Mouse (Mus musculus): ENCODE results near the gene Ankrd34a.

Gene Ankrd34a

DNA sequence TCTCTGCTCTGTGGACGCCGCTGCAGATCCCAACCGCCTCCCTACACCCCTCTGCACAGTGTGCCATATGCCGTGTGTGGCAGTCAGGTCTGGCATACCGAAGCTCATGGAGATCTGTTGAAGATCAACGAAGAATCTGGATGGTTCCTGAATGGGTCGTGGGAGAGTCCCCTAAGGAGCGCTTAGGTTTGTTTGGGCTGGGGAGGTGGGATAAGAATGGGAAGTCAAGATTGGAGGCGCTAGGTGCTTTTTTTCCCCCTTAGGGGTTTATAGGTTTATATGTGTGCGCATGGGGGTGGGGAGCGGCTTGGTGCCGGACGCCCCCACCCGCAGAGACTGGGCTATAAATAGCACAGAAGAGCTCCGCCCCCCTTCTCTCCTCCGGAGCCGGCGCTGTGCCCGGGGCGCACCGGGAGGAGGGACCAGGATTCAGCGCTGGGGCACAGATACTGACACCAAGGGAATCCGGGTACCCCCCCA, at the start of gene Ankrd34a:
Gene Ankrd34a (plus strand): TSS at position 409 of the 480 bp plus-strand sequence.
- DNase-seq: peak; percentile 67

DNA sequence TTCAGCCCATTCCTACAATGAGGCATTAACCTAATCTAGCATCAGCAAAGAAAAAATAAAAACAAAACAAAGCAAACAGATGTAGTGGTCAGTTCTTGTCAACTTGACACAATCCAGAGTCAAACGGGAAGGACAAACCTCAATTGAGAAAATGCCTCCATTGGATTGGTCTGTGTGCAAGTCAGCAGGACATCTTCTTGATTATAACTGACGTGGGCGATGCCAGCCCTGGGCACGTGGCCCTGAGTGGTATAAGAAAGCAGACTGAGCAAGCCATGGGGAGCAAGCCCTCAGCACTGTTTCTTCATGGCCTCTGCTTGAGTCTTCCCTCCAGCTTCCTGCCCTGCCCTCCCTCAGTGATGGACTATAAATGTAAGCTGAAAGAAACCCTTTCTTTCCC, 49.6 kb upstream of the Ankrd34a start:
- no peak for DNase-seq

DNA sequence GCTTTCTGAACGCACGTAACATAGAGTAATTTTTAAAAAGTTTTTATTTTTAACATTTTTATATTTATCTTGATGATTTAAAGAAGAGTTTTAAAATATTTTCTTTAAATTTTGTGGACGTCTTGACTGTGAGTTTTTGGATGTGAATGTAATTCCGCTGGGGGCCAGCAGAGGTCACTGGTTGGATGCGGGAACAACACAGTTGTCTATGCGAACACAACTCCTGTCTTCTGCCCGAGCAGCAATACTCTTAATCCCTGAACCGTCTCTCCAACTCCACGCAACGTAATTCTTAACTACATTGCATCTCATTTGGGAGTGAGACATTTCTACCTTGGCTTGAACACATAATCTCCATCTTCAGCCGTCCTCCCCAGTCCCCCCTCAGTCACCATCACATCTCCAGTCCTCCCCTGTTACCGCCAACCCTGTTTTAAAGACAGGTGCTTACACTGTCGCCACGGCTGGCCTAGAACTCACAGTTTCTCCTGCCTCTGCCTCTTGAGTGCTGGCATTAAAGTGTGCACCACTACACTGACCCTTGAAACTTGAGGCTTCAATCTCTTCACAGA, 49.0 kb upstream of the Ankrd34a start:
- peak; percentile 90 for DNase-seq

DNA sequence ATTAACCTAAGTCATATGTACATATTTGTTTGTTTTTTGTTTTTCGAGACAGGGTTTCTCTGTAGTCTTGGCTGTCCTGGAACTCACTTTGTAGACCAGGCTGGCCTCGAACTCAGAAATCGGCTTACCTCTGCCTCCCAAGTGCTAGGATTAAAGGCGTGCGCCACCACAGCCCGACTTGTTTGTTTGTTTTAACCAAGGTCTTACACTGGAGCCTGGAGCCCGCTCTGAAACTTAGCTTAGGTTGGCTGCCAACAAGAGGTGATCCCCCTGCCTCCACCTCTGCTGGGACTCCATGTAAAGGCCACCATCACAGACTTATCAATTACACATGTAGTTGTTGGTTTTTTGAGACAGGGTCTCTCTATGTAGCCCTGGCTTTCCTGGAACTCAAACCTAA, 47.6 kb upstream of the Ankrd34a start:
- no peak for DNase-seq

DNA sequence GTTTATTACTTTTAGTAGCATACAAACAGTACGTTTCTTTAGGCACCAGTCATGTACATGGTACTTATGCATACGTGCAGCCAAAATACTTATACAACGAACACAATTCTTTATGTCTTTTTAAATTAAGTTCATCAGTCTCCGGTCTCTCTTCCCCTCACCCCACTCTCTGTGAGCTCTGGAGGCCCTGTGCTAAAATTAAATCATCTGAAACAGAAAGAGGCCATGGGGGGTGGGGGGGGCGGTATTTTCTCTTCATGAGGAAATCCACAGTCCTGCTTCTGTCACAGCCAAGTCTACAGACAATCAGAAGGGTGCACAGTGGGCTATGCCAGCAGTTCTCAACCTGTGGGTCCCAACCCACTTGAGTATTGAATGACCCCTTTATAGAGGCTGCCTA, 47.1 kb upstream of the Ankrd34a start:
- DNase-seq: no peak

DNA sequence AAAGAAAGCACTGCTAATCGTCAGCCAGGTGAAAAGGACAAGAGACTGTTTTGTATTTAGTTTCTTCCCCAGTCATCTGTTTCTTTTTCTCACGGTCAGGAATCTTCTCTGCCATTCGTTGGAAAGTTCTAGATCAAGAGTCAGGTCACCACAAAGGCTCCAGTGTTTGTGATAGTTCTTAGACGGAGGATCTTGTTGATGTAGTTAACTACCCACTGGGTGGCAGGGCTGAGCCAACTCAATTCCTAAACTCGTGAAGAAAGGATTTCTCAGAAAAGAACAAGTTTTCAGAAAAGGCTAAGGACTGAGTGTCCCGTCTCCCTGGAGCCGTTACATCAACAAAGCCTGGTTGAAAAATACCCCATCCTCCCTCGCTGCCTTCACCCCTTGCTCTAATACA, 45.2 kb upstream of the Ankrd34a start:
- DNase-seq: peak; percentile 82

DNA sequence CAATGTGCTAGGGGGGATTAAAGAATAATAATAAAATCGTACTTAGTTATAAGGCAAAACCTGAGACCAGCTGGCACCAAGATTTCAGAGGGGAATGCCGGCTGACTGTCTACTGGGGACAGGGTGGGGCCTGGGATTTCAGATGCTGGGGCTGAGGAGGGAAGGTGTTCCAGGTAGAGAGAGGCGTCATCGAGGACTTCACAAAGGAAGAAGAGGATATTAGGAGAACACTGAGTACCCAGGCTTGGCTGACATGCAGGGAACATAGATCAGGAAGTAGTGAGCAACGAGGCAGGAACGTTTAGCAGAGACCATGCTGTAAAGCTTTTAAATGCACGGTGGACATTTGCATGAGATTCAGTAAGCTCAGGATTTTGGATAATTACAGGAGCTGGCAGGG, 44.5 kb upstream of the Ankrd34a start:
- DNase-seq: no peak

DNA sequence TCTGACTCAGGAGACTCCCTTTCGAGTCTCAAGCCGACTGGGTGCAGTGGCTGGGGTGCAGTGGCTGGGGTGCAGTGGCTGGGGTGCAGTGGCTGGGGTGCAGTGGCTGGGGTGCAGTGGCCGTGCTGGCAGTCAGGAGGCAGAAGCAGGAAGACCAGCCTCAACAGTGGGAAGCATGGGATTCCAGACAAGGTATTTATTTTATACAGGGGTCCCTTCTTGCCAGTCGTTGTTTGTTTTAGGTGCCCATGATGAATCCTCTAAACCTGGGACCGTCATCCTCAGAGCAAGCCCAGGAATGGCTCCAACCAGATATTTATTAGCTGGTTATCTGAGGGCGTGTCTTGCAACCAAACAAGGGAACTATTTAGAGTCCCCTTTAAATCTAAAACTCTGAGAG, 42.8 kb upstream of the Ankrd34a start:
- DNase-seq: no peak

DNA sequence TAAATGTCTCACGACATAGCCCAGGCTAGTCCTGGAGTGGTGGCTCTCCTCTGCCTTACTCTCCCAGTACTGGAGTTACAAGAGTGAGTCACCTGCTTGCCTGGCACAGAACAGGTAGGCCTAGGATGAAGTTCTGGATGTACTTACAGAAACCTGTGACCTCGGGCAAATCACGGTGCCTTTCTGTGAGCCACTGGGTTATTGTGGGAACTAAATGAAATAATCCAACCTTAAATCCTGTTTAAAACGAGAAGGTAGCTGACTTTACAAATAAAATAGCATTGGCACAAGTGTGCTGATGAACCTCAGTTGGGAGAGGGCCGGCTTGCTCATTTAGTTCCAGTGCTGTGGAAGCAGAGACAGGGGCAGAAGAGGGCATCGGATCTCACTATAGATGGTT, 42.2 kb upstream of the Ankrd34a start:
- DNase-seq: no peak

DNA sequence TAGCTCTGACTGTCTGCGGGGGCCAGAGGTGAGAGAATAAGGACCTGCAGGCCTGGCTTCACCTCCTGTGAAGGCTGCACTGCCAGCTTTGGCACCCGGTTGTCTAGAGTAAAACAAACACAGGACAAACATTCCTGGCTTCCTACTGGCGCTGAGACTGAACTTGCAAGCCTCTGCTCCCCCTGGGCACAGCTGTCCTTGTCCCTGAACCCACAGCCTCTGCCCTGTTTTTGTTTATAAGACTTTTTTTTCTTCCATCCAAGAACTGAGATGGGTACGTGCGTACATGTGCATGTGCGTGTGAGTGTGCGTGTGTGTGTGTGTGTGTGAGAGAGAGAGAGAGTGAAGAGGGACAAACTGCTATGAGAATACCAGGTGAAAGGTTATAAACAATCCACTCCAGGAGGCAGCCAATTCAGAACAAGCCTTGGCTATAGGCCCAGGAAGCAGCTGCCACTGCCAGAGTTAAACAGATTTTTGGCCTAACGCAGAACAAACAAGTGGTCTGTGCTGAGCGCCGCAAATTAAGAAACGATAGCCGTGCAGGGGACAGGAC, 41.3 kb upstream of the Ankrd34a start:
- peak; percentile 85 for DNase-seq

DNA sequence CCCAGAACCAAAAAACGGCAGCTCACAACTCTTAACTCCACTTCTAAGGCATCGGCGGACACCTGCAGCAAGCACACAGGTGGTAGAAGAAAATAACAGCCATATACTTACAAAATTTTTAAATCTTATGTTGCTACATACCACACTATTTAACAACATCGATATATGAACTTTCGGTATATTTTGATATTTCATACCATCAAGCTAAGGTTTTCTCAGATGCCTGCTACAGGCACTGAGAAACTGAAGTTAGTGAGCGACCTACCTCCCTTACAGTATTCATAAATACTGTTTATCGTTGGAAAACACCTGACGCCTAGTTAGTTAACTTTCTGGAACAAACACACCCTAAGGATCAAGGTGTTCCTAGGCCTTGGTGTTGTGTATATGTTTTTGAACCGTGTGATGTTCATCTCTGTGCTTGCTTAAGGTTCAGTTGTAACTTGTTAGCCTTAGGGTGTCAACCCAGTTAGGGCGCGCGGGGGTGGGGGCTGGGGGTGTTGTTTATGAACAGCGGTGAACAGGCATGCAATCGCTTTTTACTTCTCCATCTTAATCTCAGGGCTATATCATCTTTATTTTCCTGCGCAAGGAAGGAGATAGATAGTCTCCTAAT, 40.3 kb upstream of the Ankrd34a start:
- no peak for DNase-seq

DNA sequence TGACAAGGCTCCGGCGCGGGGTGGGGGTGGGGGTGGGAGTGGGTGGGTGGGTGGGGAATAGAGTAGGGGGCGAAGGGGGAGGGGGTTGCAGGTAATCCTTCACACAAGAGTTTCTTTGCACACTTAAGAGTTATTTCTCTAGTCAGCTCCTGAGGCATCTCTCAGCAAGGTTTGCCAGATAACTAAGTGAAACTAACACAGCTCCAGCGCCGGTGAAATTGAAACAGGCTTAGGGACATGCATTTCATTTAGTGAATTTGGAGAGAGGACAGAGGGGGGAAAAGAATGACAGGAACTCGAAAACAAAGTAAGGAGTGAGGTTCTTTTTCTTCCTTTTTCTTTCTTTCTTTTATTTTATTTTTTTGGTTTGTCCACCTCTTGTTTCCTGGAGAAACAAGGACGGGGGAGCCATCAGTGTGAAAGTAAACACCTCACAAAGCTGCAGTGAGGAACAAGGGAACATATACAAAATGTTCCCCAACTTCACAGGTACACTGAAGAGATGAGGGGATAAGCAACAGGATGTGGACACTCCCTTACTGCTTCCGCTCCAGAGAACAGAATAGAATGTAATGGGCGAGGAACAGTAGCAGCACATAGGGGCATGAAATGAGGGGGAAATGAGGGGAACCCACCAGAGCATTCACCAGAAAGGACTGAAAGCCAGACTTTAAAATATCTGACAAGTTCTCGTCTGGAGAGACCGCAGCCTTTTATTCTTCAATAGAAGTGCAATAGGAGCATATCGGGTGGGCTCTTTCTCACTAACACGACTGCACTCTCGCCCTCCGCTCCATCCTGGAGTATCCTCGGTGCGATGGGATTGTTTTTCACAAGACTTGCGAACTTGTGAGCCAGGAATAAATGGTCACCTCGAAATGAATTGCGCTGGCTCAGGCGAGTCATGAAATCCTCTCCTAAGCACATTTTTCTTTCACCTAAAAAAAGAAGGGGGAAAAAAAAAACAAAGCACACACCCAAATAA, 39.5 kb upstream of the Ankrd34a start:
- DNase-seq: peak; percentile 44

DNA sequence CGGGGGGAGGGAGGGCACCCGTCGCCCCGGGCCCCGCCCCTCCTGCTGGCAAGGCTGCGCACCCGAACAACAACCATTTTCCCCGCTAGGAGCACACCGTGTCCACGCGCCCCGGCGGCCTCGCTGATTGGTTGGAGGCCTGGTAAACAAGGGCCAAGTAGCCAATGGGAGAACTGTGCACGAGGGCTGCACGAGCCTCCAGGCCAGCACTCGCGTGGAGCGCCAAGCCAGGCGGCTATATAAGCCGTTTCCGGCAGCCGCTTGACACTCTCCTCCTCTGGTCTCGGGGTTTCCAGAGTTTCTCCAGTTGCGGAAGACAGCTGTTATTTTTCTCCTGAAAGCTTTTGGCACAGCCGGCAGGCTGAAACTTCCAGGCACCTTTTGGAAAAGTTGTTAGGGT, 38.7 kb upstream of the Ankrd34a start, which contains the start of gene Txnip:
Gene Txnip (plus strand): TSS at position 264 of the 400 bp plus-strand sequence.
- DNase-seq: peak; percentile 100

DNA sequence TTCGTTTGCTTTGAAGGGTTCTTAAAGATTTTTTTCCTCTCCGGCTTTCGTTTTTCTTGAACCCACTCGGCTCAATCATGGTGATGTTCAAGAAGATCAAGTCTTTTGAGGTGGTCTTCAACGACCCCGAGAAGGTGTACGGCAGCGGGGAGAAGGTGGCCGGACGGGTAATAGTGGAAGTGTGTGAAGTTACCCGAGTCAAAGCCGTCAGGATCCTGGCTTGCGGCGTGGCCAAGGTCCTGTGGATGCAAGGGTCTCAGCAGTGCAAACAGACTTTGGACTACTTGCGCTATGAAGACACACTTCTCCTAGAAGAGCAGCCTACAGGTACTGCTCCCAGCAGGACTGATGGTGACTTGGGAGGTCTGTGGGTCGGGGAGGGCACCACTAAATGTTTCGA, 38.3 kb upstream of the Ankrd34a start:
- DNase-seq: peak; percentile 64

DNA sequence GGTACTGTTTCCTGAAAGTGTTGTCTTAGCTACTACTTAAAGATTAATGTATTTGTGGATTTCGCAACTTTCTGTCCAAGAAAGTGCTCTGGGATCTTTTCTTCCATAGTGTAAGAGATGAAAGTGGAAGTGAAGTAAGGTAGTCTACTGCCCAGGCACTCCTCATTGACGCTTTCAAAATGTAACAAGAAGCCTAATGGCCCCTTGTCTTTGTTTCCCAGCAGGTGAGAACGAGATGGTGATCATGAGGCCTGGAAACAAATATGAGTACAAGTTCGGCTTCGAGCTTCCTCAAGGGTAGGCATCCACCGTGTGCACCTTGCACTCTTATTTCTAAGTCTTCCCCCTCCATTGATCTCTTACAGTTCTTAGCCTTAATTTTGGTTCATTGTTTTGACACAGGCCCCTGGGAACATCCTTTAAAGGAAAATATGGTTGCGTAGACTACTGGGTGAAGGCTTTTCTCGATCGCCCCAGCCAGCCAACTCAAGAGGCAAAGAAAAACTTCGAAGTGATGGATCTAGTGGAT, 37.7 kb upstream of the Ankrd34a start:
- peak; percentile 9 for DNase-seq

DNA sequence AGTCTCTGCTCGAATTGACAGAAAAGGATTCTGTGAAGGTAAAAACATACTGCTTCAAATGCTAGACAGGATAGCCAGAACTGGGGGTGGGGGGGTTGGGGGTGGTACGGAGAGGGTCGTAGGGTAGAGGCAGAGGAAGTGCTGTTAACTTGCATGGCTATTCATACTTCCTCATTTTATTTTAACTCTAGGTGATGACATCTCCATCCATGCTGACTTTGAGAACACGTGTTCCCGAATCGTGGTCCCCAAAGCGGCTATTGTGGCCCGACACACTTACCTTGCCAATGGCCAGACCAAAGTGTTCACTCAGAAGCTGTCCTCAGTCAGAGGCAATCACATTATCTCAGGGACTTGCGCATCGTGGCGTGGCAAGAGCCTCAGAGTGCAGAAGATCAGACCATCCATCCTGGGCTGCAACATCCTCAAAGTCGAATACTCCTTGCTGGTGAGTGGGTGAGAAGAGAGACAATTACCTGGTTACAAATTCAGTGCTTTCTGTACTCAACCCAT, 37.0 kb upstream of the Ankrd34a start:
- DNase-seq: peak; percentile 40

DNA sequence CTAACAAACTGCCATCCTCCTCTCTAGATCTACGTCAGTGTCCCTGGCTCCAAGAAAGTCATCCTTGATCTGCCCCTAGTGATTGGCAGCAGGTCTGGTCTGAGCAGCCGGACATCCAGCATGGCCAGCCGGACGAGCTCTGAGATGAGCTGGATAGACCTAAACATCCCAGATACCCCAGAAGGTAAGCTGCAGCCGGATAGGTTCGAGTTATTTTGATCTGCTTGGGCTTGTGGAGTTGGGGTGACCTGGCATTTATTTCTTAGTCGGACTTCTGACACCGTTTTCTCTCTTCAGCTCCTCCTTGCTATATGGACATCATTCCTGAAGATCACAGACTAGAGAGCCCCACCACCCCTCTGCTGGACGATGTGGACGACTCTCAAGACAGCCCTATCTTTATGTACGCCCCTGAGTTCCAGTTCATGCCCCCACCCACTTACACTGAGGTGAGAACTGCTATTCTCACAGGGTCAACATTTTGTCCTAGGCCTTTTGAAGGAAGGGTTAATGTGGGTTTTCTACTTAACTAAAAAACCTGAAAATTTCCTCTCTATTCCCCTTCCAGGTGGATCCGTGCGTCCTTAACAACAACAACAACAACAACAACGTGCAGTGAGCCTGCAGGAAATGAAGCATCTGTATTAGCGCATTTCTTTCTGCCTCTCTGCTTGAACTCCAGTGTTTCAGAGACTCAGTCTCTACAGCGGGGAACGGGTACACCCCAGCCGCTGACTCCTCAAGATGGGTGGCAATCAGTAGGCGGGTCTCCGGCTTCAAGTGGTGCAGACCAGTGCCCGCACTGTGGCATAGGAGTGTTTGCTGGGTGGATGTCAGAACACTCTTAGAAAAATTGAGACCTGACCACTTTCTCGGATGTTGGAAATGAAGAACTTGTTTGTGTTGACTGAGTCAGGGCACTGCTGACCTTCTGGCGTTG, 36.3 kb upstream of the Ankrd34a start:
- DNase-seq: peak; percentile 45

DNA sequence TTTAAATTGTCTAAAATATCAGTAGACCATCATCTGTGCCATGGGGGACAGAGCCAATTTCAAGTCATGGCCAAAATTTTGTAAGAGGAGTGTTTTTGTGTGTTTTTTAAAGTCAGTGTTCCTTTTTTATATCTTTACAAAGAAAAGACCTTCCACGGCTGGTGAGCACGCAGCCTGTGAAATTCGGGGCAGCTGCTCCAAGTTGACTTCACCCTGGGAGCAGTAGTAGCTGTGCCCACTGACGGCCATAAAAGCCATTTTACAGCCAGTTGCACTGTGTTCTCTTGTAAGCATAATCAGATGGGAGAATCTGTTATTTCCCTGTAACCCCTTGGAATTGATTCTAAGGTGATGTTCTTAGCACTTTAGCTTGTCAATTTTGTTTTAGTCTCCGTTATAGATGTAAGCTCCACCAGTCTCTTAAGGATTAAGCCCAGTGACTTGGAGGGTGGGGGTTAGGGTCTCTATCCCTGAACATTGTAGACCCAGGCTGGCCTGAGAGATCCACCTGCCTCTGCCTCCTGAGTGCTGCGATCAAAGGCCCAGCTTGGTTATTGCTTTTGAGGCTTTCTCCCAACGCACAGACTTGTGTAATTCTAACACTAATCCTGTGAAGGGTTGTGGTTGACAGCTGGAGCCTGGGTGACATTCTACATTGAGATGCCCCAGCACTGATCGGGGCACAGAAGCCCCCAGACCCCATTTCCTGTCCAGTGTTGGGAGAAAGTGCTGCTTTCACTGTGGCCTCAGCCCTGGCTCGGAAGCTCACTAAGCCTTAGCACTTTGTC, 35.4 kb upstream of the Ankrd34a start:
- DNase-seq: peak; percentile 36

DNA sequence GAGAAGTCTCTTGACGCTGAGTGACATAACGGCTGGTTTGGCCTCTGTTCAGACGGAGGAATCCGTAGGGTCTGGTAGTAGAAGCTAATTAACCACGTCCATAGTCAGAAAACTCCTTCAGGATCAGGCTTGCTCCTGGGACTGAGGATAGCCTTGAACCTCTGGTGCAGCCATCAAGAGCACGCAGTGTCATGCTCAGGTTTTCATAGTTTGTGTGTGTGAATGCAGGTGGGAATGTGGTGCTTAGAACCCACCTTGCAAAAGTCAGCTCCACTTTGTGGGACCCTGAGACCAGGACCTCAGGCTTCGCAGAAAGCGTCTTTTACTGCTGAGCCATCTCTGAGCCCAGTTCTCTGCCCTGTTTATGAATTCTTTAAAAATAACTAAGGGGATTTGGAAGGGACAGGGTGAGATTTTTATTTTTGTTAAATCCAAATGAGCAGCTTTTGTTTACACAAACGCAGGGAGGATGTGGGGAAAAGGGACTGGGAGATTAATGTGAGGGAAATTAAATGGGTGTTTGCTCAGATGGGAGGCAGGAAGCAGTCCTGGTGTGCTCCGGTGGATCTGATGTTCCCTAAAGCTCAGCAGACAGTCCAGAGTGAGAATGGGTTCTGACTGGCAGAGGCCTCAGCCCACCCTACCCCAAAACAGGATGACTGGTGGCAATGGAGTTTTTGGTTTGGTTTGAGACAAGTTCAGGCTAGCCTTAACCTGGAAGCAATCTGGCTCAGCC, 34.3 kb upstream of the Ankrd34a start:
- peak; percentile 48 for DNase-seq

DNA sequence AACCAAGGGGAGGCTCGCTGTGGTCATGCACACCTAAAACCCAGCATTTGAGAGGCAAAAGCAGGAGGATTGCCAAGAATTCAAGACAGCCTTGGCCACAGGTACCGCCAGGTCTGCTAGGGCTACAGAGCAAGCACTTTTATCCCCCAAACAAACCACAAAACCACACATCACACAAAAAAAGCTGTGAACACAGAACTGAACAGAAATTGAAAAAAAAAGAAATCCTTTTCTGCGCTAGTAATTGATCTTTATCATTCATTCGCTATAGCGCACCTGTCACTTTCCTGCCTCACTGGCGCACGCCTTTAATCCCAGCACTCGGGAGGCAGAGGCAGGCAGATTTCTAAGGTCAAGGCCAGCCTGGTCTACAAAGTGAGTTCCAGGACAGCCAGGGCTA, 33.2 kb upstream of the Ankrd34a start:
- DNase-seq: no peak

Measured in kidney, postnatal 10 days (tissue).